Mouse (Mus musculus) spleen, adult 2 months (tissue): ENCODE data around the gene Stim1.

Experiments used
- CTCF ChIP-seq: fragments of 200-500 bp; IDR thresholded peaks from 2 replicates; pipeline ENCODE4 v1.5.1; 2011; ENCODE audit warnings: mild to moderate bottlenecking, inconsistent platforms; ENCODE audit not compliant: insufficient read depth, insufficient read length, insufficient replicate concordance; ENCODE audit errors: extremely low read depth
- POLR2A ChIP-seq: fragments of 200-500 bp; IDR thresholded peaks from 2 replicates; pipeline ENCODE4 v1.6.1; 2011; ENCODE audit warnings: low read depth, low read length, inconsistent platforms

DNA sequence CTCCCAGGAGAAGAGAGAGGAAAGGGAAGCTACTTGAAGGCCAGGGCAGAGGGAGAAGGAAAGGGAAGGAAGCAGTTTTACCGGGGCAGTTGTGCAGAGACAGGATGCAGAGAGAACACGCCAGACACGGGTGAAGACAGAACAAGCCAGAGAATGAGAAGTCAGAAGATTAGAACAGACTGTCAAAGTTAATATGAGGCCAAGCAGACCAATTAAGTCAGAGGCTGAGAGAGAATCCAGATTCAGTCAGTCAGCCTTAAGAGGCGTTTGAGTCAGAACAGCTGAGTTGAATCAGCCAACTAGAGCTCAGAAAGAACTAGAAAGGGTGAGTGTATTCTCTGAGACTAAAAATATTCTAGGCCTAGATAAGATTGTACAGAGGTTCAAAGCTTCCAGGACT, 66.1 kb downstream of the Stim1 start:
- no peak for TF ChIP-seq POLR2A
- TF ChIP-seq CTCF: no peak
